Mouse (Mus musculus) G1E (cell line): ENCODE measurements around the gene Csrnp2.

Source experiments
- CTCF ChIP-seq: IDR thresholded peaks from 2 replicates; pipeline ENCODE4 v1.5.1; 2012; ENCODE audit warnings: low read depth, low read length, inconsistent platforms, mixed read lengths
- GATA2 ChIP-seq: IDR thresholded peaks from 2 replicates; pipeline ENCODE4 v1.6.1; 2012; ENCODE audit warnings: low read depth, low read length, inconsistent platforms, borderline replicate concordance
- TAL1 ChIP-seq: conservative IDR thresholded peaks from 2 replicates; pipeline ENCODE4 v1.6.1; 2012; ENCODE audit warnings: low read depth, low read length, inconsistent platforms, mixed read lengths

GRCm38 (mm10) chr15:100469189-100469545 lies 26.1 kb downstream of the Csrnp2 start:
- no peak for TF ChIP-seq CTCF
- TF ChIP-seq TAL1: no peak
- no peak for TF ChIP-seq GATA2
